Mouse (Mus musculus) heart, embryonic 15.5 days (tissue): ENCODE results near the gene Kank1. TPM values are rescaled to one million over a fixed set of nuclear protein-coding genes. Genes with fewer than 3 reads are reported as not detected.
A peak's percentile ranks its signal among the peaks of the same experiment; 100 is the strongest.

Experiments
- ATAC-seq: fragments of 200-750 bp; cut with Nextera tagmentation; replicated peaks from 2 replicates; pipeline ENCODE4 v1.8.0; 2017; ENCODE audit warnings: low read depth, moderate TSS enrichment; ENCODE audit not compliant: insufficient number of reproducible peaks, insufficient read depth, low FRiP score
- H3K27ac ChIP-seq: fragments of 300-500 bp; sonication (generic); 2 replicates; pipeline ENCODE4 v1.5.1; 2015; ENCODE audit warnings: mild to moderate bottlenecking, inconsistent platforms
- H3K27me3 ChIP-seq: fragments of 300-500 bp; sonication (generic); 2 replicates; pipeline ENCODE4 v1.6.1; 2015; ENCODE audit warnings: inconsistent platforms
- H3K36me3 ChIP-seq: fragments of 300-500 bp; sonication (generic); 2 replicates; pipeline ENCODE4 v1.6.1; 2015; ENCODE audit warnings: mild to moderate bottlenecking, inconsistent platforms
- H3K4me1 ChIP-seq: fragments of 300-500 bp; sonication (generic); replicated peaks from 2 replicates; pipeline ENCODE4 v1.6.1; 2015; ENCODE audit warnings: inconsistent platforms
- H3K4me2 ChIP-seq: fragments of 300-500 bp; sonication (generic); 2 replicates; pipeline ENCODE4 v1.6.1; 2015; ENCODE audit warnings: inconsistent platforms, mild to moderate bottlenecking, moderate library complexity
- H3K4me3 ChIP-seq: fragments of 300-500 bp; sonication (generic); 2 replicates; pipeline ENCODE4 v1.5.1; 2015; ENCODE audit warnings: mild to moderate bottlenecking, inconsistent platforms
- H3K9ac ChIP-seq: fragments of 300-500 bp; sonication (generic); 2 replicates; pipeline ENCODE4 v1.6.1; 2015; ENCODE audit warnings: mild to moderate bottlenecking, inconsistent platforms
- H3K9me3 ChIP-seq: fragments of 300-500 bp; sonication (generic); replicated peaks from 2 replicates; pipeline ENCODE4 v1.6.1; 2016; ENCODE audit warnings: inconsistent platforms
- WGBS: fragments of 180-500 bp; shearing (Covaris S2); methylation state at CpG from one replicate; pipeline ENCODE4 v1.1.7; 2015; ENCODE audit warnings: mixed read lengths; 5-methylcytosine and 5-hydroxymethylcytosine counted together
- polyA plus RNA-seq: library from polyadenylated mRNA; unstranded; fragments of >200 nt; fragmentation: Nextera tagmentation; extraction: Ambion mirVana; gene quantifications from 2 replicates; pipeline ENCODE4 v1.2.1, GENCODE M21; 2015

Kank1 gene
- polyA plus RNA-seq, 1 experiment from 2014 or later, result 48.3 TPM

DNA sequence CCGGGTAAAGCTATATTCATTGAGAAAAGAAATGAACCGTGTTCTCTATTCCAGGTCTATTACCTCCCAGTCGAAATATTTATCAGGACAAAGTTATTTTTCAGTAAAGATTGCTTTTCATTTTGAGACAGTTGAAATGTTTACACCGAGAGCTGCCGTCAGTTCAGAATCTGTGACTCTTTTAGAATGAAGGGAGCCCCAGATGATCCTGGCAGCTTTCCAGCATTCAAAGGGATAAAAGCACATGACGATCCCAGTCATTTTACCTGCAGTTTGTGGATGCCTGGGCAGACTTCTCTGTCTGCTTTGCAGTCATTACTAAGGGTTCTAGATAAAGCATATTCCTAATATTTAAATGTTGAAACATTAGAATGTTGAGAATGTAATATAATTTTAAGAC lies 107.6 kb downstream of the Kank1 start:
- Histone ChIP-seq H3K4me2 (peak overlapping the region; percentile 61), H3K36me3 (no peaks in the 10 kb centered on the region), H3K4me3 (peak overlapping the region; percentile 38), H3K4me1 (peaks cover 27% of the 10 kb centered on the region), H3K9me3 (no peaks in the 10 kb centered on the region), H3K27ac (peak overlapping the region; percentile 79), H3K9ac (peak overlapping the region; percentile 35; the same call in 1 of the 2 replicates), H3K27me3 (no peaks in the 10 kb centered on the region)
- no peak for ATAC-seq
- WGBS, result 17% methylated on average over 6 of the region's 6 CpGs

DNA sequence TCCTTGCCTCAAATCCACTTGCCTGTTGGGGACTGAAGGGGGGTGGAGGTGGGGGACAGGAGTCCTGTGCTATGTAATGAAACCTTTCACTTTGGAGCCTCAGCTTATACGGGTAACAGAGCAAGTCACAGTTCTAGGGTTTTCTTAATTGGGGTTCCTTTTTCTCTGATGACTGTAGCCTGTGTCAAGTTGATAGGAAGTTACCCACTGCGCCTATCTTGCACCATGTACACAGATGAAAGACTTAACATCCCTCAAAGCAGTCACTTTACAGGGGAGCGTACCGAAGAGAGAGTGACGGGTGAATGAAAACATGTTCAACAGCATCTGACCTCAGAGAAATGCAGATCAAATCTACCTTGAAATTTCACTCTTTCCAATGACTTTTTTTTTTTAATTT lies 109.2 kb downstream of the Kank1 start:
- no peak for ATAC-seq
- 79% methylated on average over 5 of the region's 5 CpGs for WGBS
- H3K27ac ChIP-seq, result no peak overlapping the region

DNA sequence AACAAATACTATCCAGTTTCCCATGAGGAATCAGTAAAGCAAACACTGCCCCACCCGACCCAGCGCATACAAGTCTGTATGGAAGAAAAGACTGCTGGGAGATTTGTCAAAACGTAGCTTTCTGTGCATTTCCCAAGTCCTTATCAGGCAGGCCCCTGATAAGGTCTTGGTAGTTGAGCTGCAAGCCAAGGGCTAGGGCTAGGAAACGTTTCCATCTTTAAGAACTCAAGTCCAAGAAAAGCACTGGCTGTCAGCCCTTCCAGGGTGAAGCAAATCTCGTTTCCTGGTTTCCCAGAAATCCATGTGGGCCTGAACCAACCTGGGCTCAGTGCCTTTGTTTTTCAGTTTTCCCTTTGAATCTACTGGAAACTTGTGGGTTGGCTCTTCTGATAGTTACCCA lies 110.7 kb downstream of the Kank1 start:
- no peak overlapping the region for H3K4me2 ChIP-seq
- peak overlapping the region; percentile 66 for H3K27ac ChIP-seq
- H3K27me3 ChIP-seq, result no peaks in the 10 kb centered on the region
- no peaks in the 10 kb centered on the region for H3K36me3 ChIP-seq
- ATAC-seq, result peak; percentile 80
- H3K9me3 ChIP-seq, result no peaks in the 10 kb centered on the region
- H3K4me3 ChIP-seq, result no peak overlapping the region
- H3K9ac ChIP-seq, result no peak overlapping the region
- WGBS, result 25% methylated on average over 5 of the region's 5 CpGs
- peaks cover 30% of the 10 kb centered on the region for H3K4me1 ChIP-seq

More for the DNA sequence above, 109.2 kb downstream of the Kank1 start:
- Histone ChIP-seq H3K4me2 (no peak overlapping the region), H3K4me3 (no peak overlapping the region), H3K9me3 (no peaks in the 10 kb centered on the region), H3K27me3 (no peaks in the 10 kb centered on the region), H3K4me1 (peaks cover 23% of the 10 kb centered on the region), H3K9ac (no peak overlapping the region), H3K36me3 (no peaks in the 10 kb centered on the region)

- Histone ChIP-seq H3K27me3 (no peaks in the 10 kb centered on the region), H3K9me3 (no peaks in the 10 kb centered on the region), H3K4me1 (peaks cover 28% of the 10 kb centered on the region), H3K9ac (no peak overlapping the region), H3K4me3 (no peak overlapping the region), H3K36me3 (no peaks in the 10 kb centered on the region), H3K27ac (peak overlapping the region; percentile 8), H3K4me2 (no peak overlapping the region)
- no peak for ATAC-seq
- WGBS, result 59% methylated on average over 15 of the region's 15 CpGs
These were observed 114.6 kb downstream of the Kank1 start for GRCm38 (mm10) chr19:25351257-25351955.

DNA sequence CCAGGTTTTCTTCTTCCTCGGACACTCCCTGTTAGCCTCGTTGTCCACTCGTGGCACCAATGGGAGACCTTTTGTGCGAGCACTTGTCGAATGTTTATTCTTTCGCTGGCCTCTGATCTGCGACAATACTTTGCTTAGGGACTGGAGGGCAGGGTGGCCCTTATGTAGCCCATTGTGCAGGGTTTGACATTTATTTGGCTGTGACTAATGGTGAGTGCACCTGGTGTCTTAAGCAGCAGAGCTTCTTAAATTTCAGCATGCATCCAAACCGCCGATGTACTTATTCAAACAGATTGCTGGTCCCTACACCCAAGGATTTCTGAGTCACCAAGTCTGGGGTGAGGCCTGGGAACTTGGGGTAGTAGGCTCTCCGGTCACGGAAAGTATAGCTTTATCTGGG lies 120.3 kb downstream of the Kank1 start:
- Histone ChIP-seq H3K9ac (no peak overlapping the region), H3K36me3 (no peaks in the 10 kb centered on the region), H3K27me3 (no peaks in the 10 kb centered on the region), H3K4me1 (peaks cover 54% of the 10 kb centered on the region), H3K27ac (no peak overlapping the region), H3K4me3 (no peak overlapping the region), H3K9me3 (no peaks in the 10 kb centered on the region), H3K4me2 (no peak overlapping the region)
- ATAC-seq, result no peak
- 75% methylated on average over 11 of the region's 11 CpGs for WGBS

GRCm38 (mm10) chr19:25358486-25359120 lies 121.8 kb downstream of the Kank1 start:
- no peak overlapping the region; the same call in 1 of the 2 replicates for H3K27ac ChIP-seq
- H3K4me3 ChIP-seq, result no peak overlapping the region
- 47% methylated on average over 8 of the region's 8 CpGs for WGBS
- no peaks in the 10 kb centered on the region for H3K36me3 ChIP-seq
- H3K9me3 ChIP-seq, result no peaks in the 10 kb centered on the region
- peaks cover 59% of the 10 kb centered on the region for H3K4me1 ChIP-seq
- no peaks in the 10 kb centered on the region for H3K27me3 ChIP-seq
- no peak overlapping the region for H3K4me2 ChIP-seq
- H3K9ac ChIP-seq, result no peak overlapping the region
- ATAC-seq, result no peak

DNA sequence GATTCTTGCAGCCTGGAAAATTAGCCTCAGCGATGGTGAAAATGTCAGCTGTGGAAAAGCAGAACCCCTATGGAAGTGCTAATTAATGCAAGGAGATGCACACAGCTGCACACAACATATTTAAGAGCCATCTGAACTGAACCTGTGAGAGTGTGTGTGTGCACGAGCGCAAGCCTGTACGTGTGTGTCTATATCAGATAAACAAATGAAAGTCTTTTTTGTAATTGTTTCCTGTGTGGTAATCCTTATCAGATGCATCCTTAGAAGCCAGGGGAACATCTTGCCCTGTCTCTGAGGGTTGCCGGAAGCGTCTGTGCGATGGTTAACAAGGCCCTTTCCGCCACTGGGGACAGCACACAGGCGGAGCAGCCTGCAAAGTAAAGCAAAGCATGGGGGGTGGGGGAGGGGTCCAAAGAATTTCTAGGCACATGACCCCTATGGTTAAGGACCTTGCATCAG lies 123.8 kb downstream of the Kank1 start:
- no peak overlapping the region for H3K27ac ChIP-seq
- no peak for ATAC-seq
- H3K9ac ChIP-seq, result no peak overlapping the region
- H3K4me3 ChIP-seq, result no peak overlapping the region
- H3K4me1 ChIP-seq, result peaks cover 44% of the 10 kb centered on the region
- no peaks in the 10 kb centered on the region for H3K27me3 ChIP-seq
- H3K9me3 ChIP-seq, result no peaks in the 10 kb centered on the region
- no peak overlapping the region for H3K4me2 ChIP-seq
- H3K36me3 ChIP-seq, result no peaks in the 10 kb centered on the region
- 31% methylated on average over 9 of the region's 9 CpGs for WGBS

DNA sequence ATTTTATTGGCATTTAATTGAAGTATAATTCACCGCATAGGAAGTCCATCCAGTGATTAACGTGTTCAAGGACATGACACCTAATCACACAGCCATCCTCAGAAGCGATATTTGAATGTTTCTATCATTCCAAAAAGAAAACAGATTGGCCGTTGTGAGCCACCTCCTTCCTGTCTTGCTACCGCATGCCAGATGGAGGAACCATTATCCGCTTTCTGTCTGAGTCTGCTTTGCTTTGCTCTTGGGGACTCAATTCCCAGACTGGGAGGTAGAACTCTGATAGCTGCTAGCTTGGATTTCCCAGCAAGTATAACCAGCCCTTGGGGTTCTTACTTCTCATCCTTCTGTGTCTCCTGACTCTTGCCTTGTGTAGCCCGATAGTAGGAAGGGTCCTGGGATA lies 125.2 kb downstream of the Kank1 start:
- no peak overlapping the region for H3K4me3 ChIP-seq
- WGBS, result 59% methylated on average over 7 of the region's 7 CpGs
- ATAC-seq, result no peak
- H3K27me3 ChIP-seq, result no peaks in the 10 kb centered on the region
- no peak overlapping the region for H3K27ac ChIP-seq
- no peak overlapping the region; the same call in 1 of the 2 replicates for H3K4me2 ChIP-seq
- H3K36me3 ChIP-seq, result no peaks in the 10 kb centered on the region
- no peaks in the 10 kb centered on the region for H3K9me3 ChIP-seq
- no peak overlapping the region for H3K9ac ChIP-seq
- H3K4me1 ChIP-seq, result peaks cover 49% of the 10 kb centered on the region

DNA sequence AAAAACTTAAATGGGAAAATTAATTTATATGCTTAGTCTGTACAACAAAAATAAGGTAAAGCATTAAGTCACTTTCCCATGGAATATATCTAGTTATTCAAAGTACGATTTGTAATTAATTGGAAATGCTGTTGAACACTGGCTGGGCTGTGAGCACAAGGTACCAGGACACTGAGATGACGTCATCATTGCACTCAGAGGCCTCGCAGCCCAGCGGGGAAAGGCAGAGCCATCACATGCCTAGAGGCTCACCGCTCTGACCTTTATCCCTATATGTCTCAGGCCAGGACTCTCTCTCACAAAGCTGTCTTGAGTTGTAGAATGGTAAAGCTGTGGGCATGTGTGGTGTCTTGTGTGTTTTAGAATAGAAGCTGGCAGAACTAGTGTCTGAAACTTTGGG lies 128.9 kb downstream of the Kank1 start:
- no peak overlapping the region for H3K4me3 ChIP-seq
- H3K36me3 ChIP-seq, result no peaks in the 10 kb centered on the region
- 44% methylated on average over 5 of the region's 5 CpGs for WGBS
- H3K4me2 ChIP-seq, result no peak overlapping the region
- H3K9ac ChIP-seq, result no peak overlapping the region
- no peaks in the 10 kb centered on the region for H3K27me3 ChIP-seq
- peaks cover 27% of the 10 kb centered on the region for H3K4me1 ChIP-seq
- ATAC-seq, result no peak
- no peaks in the 10 kb centered on the region for H3K9me3 ChIP-seq
- no peak overlapping the region for H3K27ac ChIP-seq

DNA sequence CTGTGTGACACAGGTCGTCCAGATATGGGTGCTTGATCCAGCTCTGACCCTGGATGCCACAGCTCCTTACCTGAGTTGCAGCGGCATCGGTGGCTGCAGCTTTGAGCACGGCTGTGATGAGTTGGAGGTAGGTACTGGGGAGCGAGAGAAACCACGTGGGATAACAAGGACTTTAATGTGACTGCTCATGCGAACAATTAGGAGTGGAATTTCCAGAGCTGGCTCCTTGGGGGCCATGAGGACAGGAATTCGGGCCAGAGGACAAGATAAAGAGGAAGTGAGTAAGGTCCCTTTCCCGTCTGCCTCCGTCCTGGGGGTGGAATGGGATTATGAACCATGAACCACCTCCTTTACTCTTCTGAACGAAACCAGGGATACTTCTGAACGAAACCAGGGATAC lies 129.8 kb downstream of the Kank1 start:
- 54% methylated on average over 12 of the region's 12 CpGs for WGBS

DNA sequence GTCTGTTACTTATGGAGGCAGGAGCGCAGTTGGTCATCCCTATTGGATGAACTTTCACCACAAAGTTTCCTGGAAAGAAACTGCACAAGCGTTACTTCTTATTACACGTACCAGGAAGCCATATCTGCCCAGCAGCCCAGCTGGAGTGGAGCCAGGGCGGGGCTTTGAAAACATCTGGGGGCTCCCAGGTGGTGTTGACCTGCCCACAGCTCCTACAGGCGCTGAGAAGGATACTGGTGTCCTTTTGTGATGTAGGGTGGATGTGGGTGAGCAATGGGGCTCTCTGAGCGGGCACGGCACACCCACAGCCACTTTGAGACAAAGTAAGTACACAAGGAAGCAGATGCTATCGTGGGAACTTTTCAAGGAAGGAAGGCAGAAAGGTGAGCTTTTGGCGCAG lies 133.7 kb downstream of the Kank1 start:
- no peak overlapping the region for H3K4me3 ChIP-seq
- H3K4me1 ChIP-seq, result peaks cover 33% of the 10 kb centered on the region
- no peak for ATAC-seq
- H3K9me3 ChIP-seq, result no peaks in the 10 kb centered on the region
- H3K4me2 ChIP-seq, result no peak overlapping the region
- WGBS, result 85% methylated on average over 9 of the region's 9 CpGs
- no peaks in the 10 kb centered on the region for H3K36me3 ChIP-seq
- H3K27me3 ChIP-seq, result no peaks in the 10 kb centered on the region
- H3K9ac ChIP-seq, result no peak overlapping the region
- no peak overlapping the region for H3K27ac ChIP-seq

More for the DNA sequence above, 129.8 kb downstream of the Kank1 start:
- no peaks in the 10 kb centered on the region for H3K9me3 ChIP-seq
- no peak for ATAC-seq
- H3K9ac ChIP-seq, result no peak overlapping the region
- H3K27me3 ChIP-seq, result no peaks in the 10 kb centered on the region
- peaks cover 19% of the 10 kb centered on the region for H3K4me1 ChIP-seq
- H3K4me2 ChIP-seq, result no peak overlapping the region
- no peaks in the 10 kb centered on the region for H3K36me3 ChIP-seq
- H3K27ac ChIP-seq, result no peak overlapping the region
- no peak overlapping the region for H3K4me3 ChIP-seq

DNA sequence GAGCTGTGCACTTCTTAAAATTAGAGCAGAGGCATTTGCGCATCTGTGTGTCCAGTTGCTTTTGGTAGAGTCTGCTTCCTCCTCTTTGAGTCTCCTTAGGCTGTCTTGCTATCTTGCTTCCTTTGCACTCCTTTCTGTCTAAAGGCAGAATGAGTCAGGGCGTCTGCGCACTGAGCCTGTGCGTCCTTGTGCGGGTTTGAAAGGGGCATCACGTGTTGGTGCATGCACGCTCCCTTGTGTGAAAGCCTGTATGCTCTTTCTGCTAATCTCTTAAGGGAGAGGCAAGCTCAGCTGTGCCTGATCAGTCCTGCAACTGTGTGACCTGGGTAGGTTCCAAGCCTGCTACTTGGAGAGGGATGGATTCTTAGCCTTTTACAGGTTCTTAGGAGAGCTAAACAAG lies 136.0 kb downstream of the Kank1 start:
- Histone ChIP-seq H3K4me1 (peaks cover 31% of the 10 kb centered on the region), H3K9me3 (no peaks in the 10 kb centered on the region), H3K27me3 (no peaks in the 10 kb centered on the region), H3K36me3 (no peaks in the 10 kb centered on the region), H3K4me3 (no peak overlapping the region), H3K4me2 (no peak overlapping the region), H3K9ac (no peak overlapping the region), H3K27ac (peak overlapping the region; percentile 42)
- WGBS, result 57% methylated on average over 7 of the region's 7 CpGs
- no peak for ATAC-seq
